Mouse (Mus musculus): Measurements from ENCODE around the gene Atf1. TPM values are rescaled to one million over a fixed set of nuclear protein-coding genes. Genes with fewer than 3 reads are reported as not detected.

Atf1 gene
- total and polyA plus RNA-seq, 3 experiments = 41.8 to 854 (median 183) TPM

- TF ChIP-seq SMC3 (IDR thresholded peaks at IDR 0.05; ENCODE audit: low read depth, low read length) (no peak), POLR2A (IDR thresholded peaks at IDR 0.05; ENCODE audit: control insufficient read depth in 1 of 2, insufficient read depth in 1 of 2, low read depth in 1 of 2, low read length in 2 of 2, poor library complexity in 1 of 2) (no peak; a peak in 1 of 4 replicates), TBP (IDR thresholded peaks at IDR 0.05; ENCODE audit: low read depth, low read length) (no peak), MXI1 (IDR thresholded peaks at IDR 0.05; ENCODE audit: low read depth, low read length) (peak; percentile 67), SIN3A (IDR thresholded peaks at IDR 0.05; ENCODE audit: low read length) (0 out of 2 replicates have a peak, but pooled peaks have one; percentile 14), ELF1 (IDR thresholded peaks at IDR 0.05; ENCODE audit: low read depth, low read length) (0 out of 2 replicates have a peak, but pooled peaks have one; percentile 23), UBTF (IDR thresholded peaks at IDR 0.05; ENCODE audit: borderline replicate concordance, insufficient read depth, low read depth, low read length) (no peak), NELFE (IDR thresholded peaks at IDR 0.05; ENCODE audit: low read depth, low read length) (peak; percentile 14; the same call in 1 of the 2 replicates), CHD1 (IDR thresholded peaks at IDR 0.05; ENCODE audit: low read depth, low read length) (no peak), GATA1 (IDR thresholded peaks at IDR 0.05; ENCODE audit: low read depth, low read length) (peak; percentile 72), MYC (IDR thresholded peaks at IDR 0.05; ENCODE audit: low read depth, low read length) (0 out of 2 replicates have a peak, but pooled peaks have one; percentile 24), MAX (IDR thresholded peaks at IDR 0.05; ENCODE audit: low read length) (peak; percentile 55; the same call in 1 of the 2 replicates), POLR2AphosphoS2 (IDR thresholded peaks at IDR 0.05; ENCODE audit: low read length) (no peak), TAL1 (IDR thresholded peaks at IDR 0.05; ENCODE audit: low read length) (peak; percentile 66), ZC3H11A (IDR thresholded peaks at IDR 0.05; ENCODE audit: low read depth, low read length) (no peak), USF2 (IDR thresholded peaks at IDR 0.05; ENCODE audit: borderline replicate concordance in 1 of 2, insufficient read depth in 1 of 2, low read depth in 1 of 2, low read length in 2 of 2) (no peak), POLR2AphosphoS5 (IDR thresholded peaks at IDR 0.05; ENCODE audit: borderline replicate concordance, low read depth, low read length) (no peak), KAT2A (conservative IDR thresholded peaks at IDR 0.05; ENCODE audit: low read depth, low read length) (no peak), ETS1 (IDR thresholded peaks at IDR 0.05; ENCODE audit: low read depth, low read length) (peak; percentile 72), E2F4 (IDR thresholded peaks at IDR 0.05; ENCODE audit: borderline replicate concordance, low read depth, low read length) (no peak), BHLHE40 (IDR thresholded peaks at IDR 0.05; ENCODE audit: borderline replicate concordance, low read depth, low read length) (peak; percentile 47; the same call in 1 of the 2 replicates), CTCF (IDR thresholded peaks at IDR 0.05 in 2 of 3, conservative IDR thresholded peaks at IDR 0.05 in 1 of 3; ENCODE audit: control insufficient read depth in 1 of 3, insufficient read depth in 1 of 3, low read depth in 2 of 3, low read length in 3 of 3, poor library complexity in 1 of 3, severe bottlenecking in 1 of 3) (no peak), HCFC1 (IDR thresholded peaks at IDR 0.05; ENCODE audit: low read depth, low read length) (no peak; the same call in 1 of the 2 replicates), ZMIZ1 (IDR thresholded peaks at IDR 0.05; ENCODE audit: low read depth, low read length) (peak; percentile 45; the same call in 1 of the 2 replicates)
Observed at GRCm38 (mm10) chr15:100303428-100304018, 75.9 kb downstream of the Atf1 start (continued).

Measured in MEL (cell line).